Mouse (Mus musculus): ENCODE data around the gene Tmem246. TPM values are rescaled to one million over a fixed set of nuclear protein-coding genes. Genes with fewer than 3 reads are reported as not detected.

Gene Tmem246
- polyA plus RNA-seq, 1 experiment, result 21.1 TPM

DNA sequence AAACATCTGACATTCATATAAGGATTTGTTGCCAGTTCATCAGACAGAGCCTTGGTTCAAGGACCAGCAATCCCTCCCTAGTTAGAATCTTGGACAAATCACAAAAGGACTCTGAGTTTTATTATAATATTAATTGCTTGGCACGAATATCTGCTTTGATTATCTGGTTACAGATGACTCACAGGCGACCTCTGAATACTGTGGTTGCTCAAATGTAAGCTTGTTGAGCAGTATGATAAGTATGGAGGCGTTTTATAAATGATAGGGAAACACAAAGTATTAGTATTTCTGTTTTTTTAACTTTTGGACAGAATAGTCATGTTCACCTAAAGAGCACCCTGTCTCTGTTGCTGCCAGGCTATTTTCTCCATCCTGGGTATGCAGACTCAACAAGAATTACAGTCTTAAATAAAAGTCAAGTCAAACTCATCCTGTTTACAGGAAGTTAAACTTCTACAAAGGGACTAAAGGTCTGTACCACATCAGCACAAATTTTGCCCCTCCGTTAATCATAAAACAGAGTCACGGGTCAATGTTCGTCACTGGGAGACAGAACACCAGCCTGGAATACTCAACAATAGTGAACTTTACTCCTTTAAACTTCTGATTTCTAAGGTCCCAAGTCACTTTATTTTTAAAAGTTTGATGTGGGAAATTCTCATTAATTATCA, 50.7 kb downstream of the Tmem246 start:
- Histone ChIP-seq H3K4me1 (ENCODE audit: control insufficient read depth, insufficient read depth, insufficient read length, low read length) (no peaks in the 10 kb centered on the region), H3K4me3 (ENCODE audit: insufficient read depth, low read depth, low read length) (no peak overlapping the region), H3K27ac (replicated peaks; ENCODE audit: low read depth, low read length) (no peak overlapping the region)

DNA sequence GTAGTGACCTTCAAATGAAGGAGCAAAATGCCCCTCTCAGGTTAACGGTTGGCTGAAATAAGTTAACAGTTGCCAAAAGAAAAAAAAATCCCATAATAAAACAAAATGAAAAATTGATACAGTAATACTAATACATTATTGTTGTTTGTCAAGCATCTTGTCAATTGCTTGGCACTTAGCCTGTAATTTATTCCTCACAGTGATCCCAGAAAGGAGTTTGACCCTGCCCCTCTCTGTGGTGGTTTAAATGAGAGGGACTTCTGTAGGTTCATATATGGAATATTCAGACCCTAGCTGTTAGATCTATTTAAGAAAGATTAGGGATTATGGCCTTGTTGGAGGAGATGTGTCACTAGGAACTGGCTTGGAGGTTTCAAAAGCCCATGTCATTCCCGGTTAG, 51.6 kb downstream of the Tmem246 start:
- Histone ChIP-seq H3K4me1 (ENCODE audit: control insufficient read depth, insufficient read depth, insufficient read length, low read length) (no peaks in the 10 kb centered on the region), H3K4me3 (ENCODE audit: insufficient read depth, low read depth, low read length) (no peak overlapping the region), H3K27ac (replicated peaks; ENCODE audit: low read depth, low read length) (no peak overlapping the region)

- Histone ChIP-seq H3K4me1 (ENCODE audit: control insufficient read depth, insufficient read depth, insufficient read length, low read length) (no peaks in the 10 kb centered on the region), H3K27ac (replicated peaks; ENCODE audit: low read depth, low read length) (no peak overlapping the region), H3K4me3 (ENCODE audit: insufficient read depth, low read depth, low read length) (no peak overlapping the region)
These were observed 56.7 kb downstream of the Tmem246 start for GRCm38 (mm10) chr4:49540966-49541365.

DNA sequence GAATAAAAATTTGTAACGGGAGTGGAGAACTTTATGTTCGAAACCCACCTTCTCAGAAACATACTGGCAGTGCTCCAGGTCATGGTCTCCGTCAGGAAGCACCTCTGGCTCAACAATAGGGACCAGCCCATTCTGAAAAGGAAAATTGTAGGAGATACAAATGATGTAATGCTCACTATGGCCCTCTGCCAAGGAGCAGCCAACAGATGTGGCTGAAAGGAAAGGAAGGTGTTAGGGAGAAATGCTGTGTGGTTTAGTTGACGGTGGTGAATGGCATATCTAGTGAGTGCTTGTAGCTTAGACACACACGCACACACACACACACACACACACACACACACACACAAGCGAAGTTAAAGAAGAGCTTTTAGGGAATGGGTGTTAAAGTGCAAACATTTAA, 58.0 kb downstream of the Tmem246 start:
- no peak overlapping the region for H3K4me3 ChIP-seq (ENCODE audit: insufficient read depth, low read depth, low read length)
- H3K4me1 ChIP-seq (ENCODE audit: control insufficient read depth, insufficient read depth, insufficient read length, low read length), result no peaks in the 10 kb centered on the region
- H3K27ac ChIP-seq (replicated peaks; ENCODE audit: low read depth, low read length), result no peak overlapping the region

DNA sequence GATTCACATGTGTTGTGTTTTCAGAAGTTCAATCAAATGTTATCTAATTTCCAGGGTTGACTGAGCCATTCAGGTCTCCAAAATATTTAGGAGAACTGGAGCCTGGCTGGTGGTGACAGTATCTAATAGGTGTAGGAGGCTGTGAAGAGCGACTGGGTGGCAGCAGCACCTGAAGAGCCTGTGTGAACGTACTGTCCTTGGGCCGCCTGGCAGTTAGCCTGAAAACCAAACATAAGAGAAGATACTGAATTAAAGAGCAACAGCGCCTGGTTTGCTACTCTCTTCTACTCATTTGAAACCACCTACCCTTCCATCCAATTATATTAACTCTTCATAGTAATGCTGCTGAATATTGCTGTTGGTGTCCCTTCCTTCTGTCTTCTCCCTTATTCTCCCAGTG, 61.0 kb downstream of the Tmem246 start:
- no peak overlapping the region for H3K27ac ChIP-seq (replicated peaks; ENCODE audit: low read depth, low read length)
- H3K4me3 ChIP-seq (ENCODE audit: insufficient read depth, low read depth, low read length), result no peak overlapping the region
- no peaks in the 10 kb centered on the region for H3K4me1 ChIP-seq (ENCODE audit: control insufficient read depth, insufficient read depth, insufficient read length, low read length)

DNA sequence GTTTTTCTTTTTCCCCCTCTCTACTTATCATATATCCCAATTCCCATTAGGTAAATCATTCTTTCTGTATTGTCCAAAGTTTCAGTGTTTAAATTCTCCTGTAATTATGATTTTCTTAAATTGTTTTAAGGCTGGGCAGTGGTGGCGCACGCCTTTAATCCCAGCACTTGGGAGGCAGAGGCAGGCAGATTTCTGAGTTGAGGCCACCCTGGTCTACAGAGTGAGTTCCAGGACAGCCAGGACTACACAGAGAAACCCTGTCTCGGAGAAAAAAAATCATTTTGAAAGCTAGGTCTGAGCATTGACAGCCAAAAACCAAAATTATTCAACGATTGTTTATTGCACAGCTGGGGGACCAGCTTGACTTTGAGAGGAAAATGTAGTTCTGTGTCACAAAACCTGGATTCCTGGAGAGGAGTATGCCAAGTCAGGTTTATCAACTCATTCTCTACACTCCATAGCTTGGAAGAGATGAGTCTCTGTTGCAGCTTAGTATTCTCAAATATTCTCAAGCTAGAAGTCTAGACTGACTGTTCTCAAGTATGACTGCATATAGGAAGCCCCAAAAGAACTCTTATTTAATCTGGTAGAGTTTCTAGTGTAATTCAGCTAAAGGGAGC, 61.9 kb downstream of the Tmem246 start:
- Histone ChIP-seq H3K27ac (replicated peaks; ENCODE audit: low read depth, low read length) (no peak overlapping the region), H3K4me1 (ENCODE audit: control insufficient read depth, insufficient read depth, insufficient read length, low read length) (no peaks in the 10 kb centered on the region), H3K4me3 (ENCODE audit: insufficient read depth, low read depth, low read length) (no peak overlapping the region)

DNA sequence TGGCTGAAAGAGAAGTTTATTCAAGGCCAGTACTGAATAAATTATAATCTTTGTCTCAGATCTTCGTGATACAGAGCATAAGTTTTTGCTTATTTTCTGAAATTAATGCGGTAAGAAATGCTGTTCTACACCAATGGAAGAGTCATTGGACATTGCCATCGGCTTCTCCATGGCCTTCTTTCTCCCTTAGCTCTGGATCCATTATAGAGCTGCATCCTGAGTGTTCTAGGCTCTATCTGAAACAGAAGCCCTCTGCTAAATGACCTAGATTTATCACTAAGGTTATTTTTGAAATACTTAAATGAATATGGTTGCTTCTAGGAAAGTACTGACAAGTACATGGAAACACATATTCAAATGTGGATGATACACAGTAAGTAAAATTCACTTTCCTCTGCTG, 62.6 kb downstream of the Tmem246 start:
- Histone ChIP-seq H3K27ac (replicated peaks; ENCODE audit: low read depth, low read length) (no peak overlapping the region), H3K4me3 (ENCODE audit: insufficient read depth, low read depth, low read length) (no peak overlapping the region), H3K4me1 (ENCODE audit: control insufficient read depth, insufficient read depth, insufficient read length, low read length) (no peaks in the 10 kb centered on the region)

Other genes with a start within 250 kb of the Tmem246 start
- not detected in 2 replicates for gene Acnat2, start 189.7 kb downstream of the Tmem246 start, polyA plus RNA-seq (2012; ENCODE audit: insufficient read depth, insufficient read length, missing spikeins)
- gene Acnat1, start 124.0 kb downstream of the Tmem246 start, polyA plus RNA-seq (2012; ENCODE audit: insufficient read depth, insufficient read length, missing spikeins), result not detected in 2 replicates
- gene Baat, start 91.3 kb downstream of the Tmem246 start, polyA plus RNA-seq (2012; ENCODE audit: insufficient read depth, insufficient read length, missing spikeins), result not detected in 2 replicates
- gene Mrpl50, start 76.8 kb downstream of the Tmem246 start, polyA plus RNA-seq (2012; ENCODE audit: insufficient read depth, insufficient read length, missing spikeins), result 129 and 144 TPM in 2 replicates
- 4.7 and 7.5 TPM in 2 replicates for gene Zfp189, start 76.7 kb downstream of the Tmem246 start, polyA plus RNA-seq (2012; ENCODE audit: insufficient read depth, insufficient read length, missing spikeins)
- 0.92 and 2.5 TPM in 2 replicates for gene Aldob, start 48.3 kb downstream of the Tmem246 start, polyA plus RNA-seq (2012; ENCODE audit: insufficient read depth, insufficient read length, missing spikeins)
- gene Rnf20, start 34.1 kb upstream of the Tmem246 start, polyA plus RNA-seq (2012; ENCODE audit: insufficient read depth, insufficient read length, missing spikeins), result 19.0 and 21.0 TPM in 2 replicates
- gene Ppp3r2, start 84.1 kb upstream of the Tmem246 start, polyA plus RNA-seq (2012; ENCODE audit: insufficient read depth, insufficient read length, missing spikeins), result not detected in 2 replicates
- gene Grin3a, start 247.9 kb upstream of the Tmem246 start, polyA plus RNA-seq (2012; ENCODE audit: insufficient read depth, insufficient read length, missing spikeins), result not detected in 2 replicates